Mouse (Mus musculus) adrenal gland, postnatal 25 days (tissue): ENCODE measurements around the gene Scgb2a2. TPM values are rescaled to one million over a fixed set of nuclear protein-coding genes. Genes with fewer than 3 reads are reported as not detected.
A peak's percentile ranks its signal among the peaks of the same experiment; 100 is the strongest.
"Not testable (repeated sequence)": the region's sequence is repeated elsewhere in the genome, so short reads cannot be mapped to it uniquely, and the experiment has no call there.

Source experiments
- DNase-seq: peaks from one replicate; pipeline ENCODE4 v3.0.0; 2021; ENCODE audit warnings: mixed read lengths
- long read RNA-seq: library from polyadenylated mRNA; stranded (forward); transcript quantifications from one replicate; pipeline ENCODE4 v2.0.0, GENCODE M21; 2021
- microRNA-seq, 2 experiments: library from miRNA; unstranded; fragments of <30 nt; microRNA quantifications; one replicate each; pipeline ENCODE4 v1.2.0; 2021
- total RNA-seq: library from RNA; stranded (reverse); gene quantifications from 2 replicates; pipeline ENCODE4 v1.2.3, GENCODE M21; 2021

Scgb2a2 gene
- total RNA-seq = not detected in 2 replicates
- long read RNA-seq = 0 reads

DNA sequence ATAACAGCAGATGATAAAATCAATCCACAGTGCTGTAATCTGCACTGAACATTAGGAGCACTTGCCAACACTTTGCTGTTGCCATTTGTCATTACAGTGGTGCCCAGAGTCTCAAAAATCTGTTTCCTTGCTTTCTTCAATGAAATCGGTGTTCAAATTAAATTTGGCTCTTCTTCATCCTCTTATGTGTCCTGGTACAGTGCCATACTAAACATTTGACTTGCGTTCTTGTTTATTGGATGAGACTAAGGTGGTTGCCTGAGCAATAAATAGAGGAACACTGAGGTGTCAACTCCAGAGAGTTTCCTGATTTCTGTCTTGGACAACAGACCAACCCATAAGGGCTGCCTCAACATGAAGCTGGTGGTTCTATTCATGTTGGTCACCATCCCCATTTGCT, at the start of gene Scgb2a2:
TSS of gene Scgb2a2 (plus strand) at position 301 of the 400 bp plus-strand sequence.
- no peak for DNase-seq

DNA sequence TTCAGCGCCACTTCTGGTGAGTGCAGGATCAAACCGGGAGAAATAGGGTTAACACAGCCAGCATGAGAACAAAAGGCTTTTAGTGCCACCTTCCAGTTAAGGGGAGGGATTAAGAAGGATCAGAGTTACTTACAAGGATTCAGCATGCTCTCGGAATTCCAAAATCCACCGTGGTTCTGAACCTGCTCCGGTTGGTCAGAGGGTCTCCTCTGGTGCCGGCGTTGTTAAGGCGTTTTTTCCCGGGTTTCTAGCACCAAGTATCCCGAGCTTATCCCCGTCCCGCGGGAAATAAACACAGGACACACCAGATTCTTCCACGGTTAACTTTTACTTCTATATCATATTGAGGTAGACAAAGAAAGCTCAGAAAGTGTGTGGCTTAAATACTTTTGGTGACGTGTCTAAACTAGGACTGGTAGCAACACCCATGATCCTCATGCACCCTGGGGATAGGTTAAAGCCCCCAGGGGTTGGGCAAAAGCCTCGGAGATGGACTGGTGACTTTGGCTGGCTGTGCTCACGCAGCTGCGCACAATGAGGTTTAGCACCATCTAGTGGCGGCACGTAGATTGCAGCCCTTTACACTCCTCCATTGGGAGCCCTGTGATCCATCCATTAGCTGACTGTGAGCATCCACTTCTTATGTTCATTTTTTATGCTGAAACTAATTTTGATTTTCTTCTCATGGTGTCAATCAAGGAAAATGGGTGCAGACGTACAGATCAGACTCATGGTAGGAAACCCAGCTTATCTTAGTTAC, 10.6 kb upstream of the Scgb2a2 start:
- DNase-seq = peak; percentile 37

DNA sequence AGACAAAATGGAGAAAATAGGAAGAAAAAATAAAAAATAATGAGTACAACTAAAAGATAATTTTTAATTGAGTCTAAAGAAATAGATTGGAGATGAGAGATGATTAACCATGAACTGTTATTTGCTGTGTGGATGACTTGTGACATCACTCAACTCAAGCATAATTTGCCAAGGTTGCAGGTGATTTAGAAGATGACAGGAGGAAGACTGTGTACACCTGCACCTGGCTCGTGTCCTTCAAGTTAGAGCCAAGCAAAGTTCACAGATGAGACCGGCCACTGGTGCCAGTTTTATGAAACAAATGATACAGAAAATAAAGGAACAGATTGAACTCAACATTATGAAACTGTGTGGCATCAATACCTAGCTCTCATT, 10.0 kb upstream of the Scgb2a2 start:
- no peak for DNase-seq

DNA sequence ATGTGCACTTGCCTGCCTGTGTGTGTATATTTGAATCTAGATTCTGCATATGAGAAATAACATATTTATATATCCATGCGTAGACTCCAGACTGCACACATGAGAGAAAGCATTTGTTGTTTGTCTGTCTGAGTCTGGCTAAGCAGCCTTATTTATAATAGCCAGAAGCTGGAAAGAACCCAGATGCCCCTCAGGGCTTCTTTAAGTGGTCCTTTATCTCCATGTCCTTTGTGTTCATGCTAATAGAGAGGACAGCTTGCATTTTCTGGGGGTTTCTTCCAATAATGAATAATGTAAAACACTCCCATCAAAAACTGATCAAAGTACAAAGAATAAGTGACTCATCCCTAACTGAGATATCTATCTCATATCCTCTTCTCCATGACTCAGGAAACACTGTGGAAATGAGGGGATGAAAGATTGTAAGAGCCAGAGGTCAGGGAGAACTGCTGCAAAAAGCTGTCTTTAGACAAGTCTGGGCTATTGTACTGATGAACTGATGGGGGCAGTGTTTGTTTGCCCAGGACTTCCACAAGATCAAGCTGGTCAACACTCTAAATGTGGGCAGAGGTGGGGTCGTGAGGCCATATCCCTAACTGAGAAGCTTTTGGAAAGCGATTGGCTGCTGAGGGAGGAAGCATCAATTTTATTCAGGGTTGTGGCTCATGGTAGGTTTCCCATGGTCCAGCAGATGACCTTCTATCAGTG, 2.2 kb downstream of the Scgb2a2 start:
- DNase-seq = not testable (repeated sequence)

DNA sequence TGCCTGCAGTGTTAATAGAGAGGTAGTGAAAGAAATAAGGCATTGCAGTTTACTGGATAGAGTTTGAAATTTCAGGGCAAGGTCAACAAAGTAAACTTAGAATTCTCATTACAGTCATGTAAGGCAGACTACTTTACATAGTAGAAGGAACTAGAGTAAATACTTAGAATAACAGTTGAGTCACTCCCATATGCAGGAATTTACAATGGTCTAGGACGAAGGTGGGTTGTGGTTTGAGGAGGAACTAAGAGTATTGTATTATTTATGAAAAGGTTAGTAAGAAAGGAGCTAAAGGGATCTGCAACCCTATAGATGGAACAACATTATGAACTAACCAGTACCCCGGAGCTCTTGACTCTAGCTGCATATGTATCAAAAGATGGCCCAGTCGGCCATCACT, 13.5 kb downstream of the Scgb2a2 start:
- not testable (repeated sequence) for DNase-seq

DNA sequence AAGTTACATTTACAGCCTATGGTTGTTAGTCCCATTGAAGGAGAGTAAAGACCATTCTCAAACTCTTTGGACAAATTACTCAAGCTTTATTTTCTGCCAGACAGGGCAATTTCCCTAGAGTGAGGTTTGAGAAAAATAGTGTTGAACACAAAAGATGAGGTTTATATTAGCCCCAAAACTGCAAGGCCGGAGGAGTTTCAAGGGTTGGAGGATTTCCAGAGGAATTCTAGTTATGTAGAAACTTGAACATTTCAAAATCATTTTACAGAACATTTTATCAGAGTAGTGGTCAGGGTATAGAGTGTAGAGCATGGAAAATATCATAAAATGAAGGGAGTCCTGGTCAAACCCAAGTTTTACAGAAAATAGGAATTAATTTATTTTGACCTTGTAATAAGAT, 17.5 kb downstream of the Scgb2a2 start:
- no peak for DNase-seq

DNA sequence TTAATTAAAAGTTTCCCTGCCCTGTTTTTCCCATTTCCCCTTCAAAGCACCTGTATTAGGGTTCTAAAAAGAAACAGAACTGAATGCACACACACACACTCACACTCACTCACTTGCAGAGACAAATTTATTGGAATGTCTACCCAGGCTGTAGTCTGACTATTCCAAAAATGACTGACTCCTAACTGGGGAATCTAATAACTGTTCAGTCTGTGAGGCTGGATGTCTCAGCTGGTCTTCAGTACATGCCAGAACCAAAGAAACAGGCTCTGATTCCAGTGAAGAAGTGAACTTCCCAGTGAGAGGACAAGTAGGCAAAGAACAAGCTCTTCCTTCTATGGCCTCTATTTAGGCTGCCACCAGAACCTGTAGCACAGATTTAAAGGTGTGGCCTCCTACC, 18.1 kb downstream of the Scgb2a2 start:
- DNase-seq = no peak

DNA sequence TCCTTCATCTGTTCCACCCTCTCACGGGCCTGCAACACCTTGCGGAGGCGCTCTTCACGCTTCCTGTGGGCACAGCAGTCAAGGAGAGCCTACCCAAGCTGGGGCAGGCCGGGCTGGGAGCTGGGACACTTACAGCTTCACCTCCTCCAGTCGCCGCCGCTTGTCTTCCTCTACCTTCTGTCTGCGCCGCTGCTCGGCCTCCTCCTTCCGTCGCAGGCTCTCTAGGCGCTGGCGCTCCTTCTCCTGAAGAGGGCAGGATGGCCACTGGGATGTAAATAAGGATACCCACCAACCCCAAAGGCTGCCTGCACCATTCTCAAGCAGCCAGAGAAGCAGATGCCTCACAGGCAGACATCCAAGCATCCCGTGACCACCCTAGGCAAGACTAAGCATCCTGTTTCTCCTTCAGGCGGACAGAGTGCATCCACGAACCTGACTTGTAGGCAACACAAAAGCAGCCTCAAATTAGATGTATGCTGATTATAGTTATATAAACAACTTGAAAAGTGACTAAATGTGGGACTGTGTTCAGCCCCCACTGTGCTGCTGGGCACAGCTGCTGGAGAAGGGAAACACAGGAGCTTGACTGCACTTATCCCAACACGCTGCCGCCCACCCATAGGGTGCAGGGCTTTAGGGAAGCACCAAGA, 30.9 kb downstream of the Scgb2a2 start:
- DNase-seq = no peak

DNA sequence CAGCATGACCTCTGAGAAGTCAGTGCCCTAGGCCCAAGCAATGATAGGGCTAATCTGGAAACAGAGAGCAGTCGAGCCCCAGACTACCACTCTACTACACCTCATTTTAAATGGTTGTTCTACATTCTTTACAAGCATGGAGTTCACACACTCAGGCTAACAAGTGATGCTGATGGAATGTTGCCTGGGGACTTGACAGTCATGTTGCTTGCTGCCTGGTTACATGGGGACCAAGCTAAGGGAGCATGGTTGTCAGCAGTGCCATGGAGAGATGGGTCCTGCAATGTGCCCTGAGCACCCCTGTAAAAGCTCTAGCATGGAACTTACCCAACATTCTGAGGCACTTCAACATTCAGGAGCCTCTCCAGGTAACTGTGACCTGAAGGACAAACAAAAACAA, 39.0 kb downstream of the Scgb2a2 start:
- no peak for DNase-seq

DNA sequence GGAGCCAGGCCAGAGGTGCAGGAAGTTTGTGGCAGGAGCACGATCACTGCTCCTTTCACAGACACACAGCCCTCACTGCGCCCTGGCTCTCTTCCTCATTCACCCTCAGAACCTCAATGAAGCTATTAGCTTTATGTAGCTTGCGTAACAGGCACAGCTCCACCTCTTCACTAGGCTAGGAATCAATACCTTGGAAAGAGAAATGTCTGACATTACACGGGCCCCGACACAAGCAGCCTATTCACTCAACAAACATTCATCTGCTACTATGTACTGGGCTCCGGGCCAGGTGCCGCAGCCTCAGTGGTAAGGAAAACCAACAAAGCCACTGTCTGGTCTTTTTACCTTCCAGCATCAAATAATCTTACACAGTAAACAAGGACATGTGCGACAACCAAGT, 39.4 kb downstream of the Scgb2a2 start:
- no peak for DNase-seq

DNA sequence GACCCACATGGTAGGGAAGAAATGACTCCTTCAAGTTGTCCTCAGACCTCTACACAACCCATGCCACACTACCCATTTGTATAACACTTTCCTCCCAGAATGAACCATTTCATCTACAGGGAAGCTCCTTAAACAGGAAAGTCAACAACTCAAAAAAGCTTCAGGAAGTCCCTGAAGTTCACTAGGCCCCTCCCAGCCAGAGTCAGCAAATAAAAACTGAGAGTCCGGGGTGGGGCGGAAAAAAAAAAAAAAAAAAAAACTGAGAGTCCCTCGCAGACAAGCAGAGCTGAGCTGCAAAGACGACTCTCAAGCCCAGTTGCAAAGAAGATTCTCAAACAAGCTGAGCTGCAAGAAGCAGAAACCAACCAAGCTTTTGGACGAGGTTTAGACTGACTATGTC, 48.7 kb downstream of the Scgb2a2 start:
- DNase-seq = no peak

DNA sequence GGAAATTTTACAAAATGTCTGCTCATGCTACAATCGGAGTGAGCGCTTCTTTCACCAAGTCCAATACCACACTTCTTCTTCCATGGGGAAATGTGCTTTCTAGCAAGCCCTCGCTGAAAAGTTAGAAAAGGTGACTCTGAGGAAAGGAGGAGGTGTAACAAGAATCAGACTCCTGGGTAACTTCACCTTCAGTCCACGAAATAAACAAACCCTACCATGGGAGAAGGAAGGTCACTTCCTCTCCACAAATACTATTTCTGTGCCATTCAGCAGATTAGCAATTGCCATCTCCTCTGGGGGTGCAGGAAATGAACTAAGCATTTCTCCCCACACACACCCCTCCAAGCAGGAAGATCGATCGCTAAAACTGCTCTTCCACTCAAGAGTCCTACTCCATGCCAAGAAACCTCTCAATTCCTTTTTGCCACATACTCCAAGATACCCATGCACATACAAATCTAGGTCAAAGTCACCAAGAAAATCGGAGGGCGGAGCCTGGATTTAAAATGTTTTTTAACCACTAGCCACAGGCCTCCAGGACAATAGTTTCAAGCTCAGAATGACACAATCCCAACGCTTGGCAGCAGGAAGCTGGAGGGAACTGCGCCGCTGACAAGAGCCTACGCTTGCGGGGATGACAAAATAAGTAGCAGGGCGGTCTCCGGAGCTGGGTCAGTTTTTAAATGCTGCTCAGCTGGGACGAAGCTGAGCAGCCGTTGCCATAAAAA, 51.1 kb downstream of the Scgb2a2 start:
- DNase-seq = peak; percentile 12

DNA sequence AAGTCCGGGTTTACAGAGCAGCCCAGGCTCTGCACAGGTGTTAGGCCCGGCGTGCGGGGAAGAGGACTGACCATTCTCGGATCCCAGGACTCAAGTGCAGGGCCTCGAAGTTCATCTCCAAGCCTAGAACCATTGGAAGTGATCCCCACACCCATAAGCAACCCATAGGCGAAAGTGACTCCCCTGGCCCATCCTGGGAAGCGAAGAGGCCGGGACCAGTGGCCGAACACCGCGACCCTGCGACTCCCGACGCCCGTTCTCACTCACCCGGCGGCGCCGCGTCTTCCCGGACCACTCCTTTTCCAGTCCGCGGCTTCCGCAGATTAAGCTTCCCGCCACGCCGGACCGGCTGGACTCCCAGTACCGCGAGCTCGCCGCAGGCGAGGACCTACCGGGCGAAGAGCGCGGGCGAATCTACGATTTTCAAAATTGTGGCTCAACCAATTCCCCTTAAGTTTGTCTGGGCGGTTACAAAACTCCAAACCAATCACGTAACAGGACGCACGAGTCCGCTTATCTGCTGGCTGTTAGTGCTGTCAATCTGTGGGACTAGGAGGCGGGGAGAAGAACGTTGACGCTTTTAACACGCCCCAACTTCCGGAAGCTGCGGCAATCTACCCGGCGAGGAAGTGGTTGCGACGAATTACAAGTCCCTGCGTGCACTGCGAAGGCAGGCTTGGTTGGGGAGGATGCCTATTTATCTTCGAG, 51.9 kb downstream of the Scgb2a2 start, which contains the start of gene Incenp:
TSS of gene Incenp (minus strand) at position 480 of the 708 bp plus-strand sequence.
- peak; percentile 82 for DNase-seq

DNA sequence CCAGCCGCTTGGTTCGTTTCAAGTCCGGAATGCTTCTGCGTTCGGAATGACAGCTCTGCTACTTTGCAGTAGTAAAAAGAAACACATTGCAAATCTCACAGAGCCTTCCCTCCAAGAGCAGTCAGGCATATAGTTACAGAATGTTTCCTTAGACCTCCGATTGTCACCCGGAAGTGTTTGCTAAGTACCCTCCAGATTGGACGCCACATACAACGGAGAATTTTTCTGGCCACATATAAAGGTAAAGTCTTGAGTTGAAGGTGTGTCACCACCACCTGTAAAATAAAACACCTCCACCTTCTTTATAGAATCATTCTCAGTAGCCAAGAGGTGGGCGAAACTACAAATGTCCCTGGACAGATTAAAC, 52.4 kb downstream of the Scgb2a2 start:
- no peak for DNase-seq

DNA sequence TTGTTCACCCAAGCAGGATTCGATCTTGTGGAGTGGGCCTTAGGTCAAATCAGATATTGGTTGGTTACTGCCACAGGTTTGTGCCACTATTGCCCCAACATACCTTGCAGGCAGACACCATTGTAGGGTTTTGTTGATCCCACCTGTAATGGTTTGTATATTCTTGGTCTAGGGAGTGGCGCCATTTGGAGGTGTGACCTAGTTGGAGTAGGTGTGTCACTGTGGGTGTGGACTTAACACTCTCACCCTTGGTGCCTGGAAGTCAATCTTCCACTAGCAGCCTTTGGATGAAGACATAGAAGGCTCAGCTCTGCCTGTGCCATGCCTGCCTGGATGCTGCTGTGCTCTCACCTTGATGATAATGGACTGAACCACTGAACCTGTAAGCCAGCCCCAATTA, 53.3 kb downstream of the Scgb2a2 start:
- not testable (repeated sequence) for DNase-seq

Small RNA genes lying within 50 kb of the gene (microRNA-seq; reads per million reads assigned to microRNA genes)
- 0 reads per million in 2 experiments for gene Gm22369

Other genes starting within 250 kb of the Scgb2a2 start
- 28.3 and 32.4 TPM in 2 replicates for gene Incenp, start 52.0 kb downstream of the Scgb2a2 start, total RNA-seq
- gene Fth1, start 133.0 kb downstream of the Scgb2a2 start, total RNA-seq = 2,505 and 2,798 TPM in 2 replicates
- gene Best1, start 154.1 kb downstream of the Scgb2a2 start, total RNA-seq = 0.97 TPM in 1 of 2 replicates, not detected in the other
- gene Rab3il1, start 154.1 kb downstream of the Scgb2a2 start, total RNA-seq = 3.5 and 5.8 TPM in 2 replicates
- gene Fads3, start 194.0 kb downstream of the Scgb2a2 start, total RNA-seq = 9.5 and 15.1 TPM in 2 replicates